Mouse (Mus musculus) CD4-positive, CD25-positive, alpha-beta regulatory T cell, adult 2 months (primary cell): ENCODE results near the gene Gm10799.
A peak's percentile ranks its signal among the peaks of the same experiment; 100 is the strongest.
"Not testable (repeated sequence)": the region's sequence is repeated elsewhere in the genome, so short reads cannot be mapped to it uniquely, and the experiment has no call there.

Experiments
- DNase-seq: peaks from one replicate; pipeline ENCODE4 v3.0.0-alpha.2; 2012; ENCODE audit warnings: low read depth, low spot score

The Gm10799 gene

GRCm38 (mm10) chr2:104065526-104065925 lies 2.8 kb downstream of the Gm10799 start, which contains the start of gene Gm10912:
Gene Gm10912 (plus strand): TSS chr2:104065826.
- not testable (repeated sequence) for DNase-seq

- DNase-seq, result no peak
Measured at GRCm38 (mm10) chr2:104064152-104064551, 4.2 kb downstream of the Gm10799 start.

DNA sequence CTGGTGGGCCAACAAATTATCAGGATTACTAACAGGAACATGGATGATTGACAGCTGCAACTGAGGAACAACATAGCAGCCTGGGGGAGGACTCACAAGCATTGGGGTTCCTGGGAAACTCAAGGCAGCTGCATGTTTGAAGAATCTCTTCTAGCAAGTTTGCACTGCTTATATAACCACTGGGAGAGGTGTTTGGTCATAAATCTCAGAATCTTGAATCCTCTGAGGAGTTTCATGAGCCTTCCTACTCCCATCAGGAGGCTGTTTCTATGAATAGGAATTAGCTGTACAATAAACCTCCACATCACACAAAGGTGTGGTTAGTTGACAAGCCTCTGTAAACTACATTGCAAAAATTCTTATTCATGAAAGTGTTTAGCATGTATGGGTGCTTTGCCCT lies 5.7 kb downstream of the Gm10799 start:
- DNase-seq, result no peak

- DNase-seq, result no peak
Measured at GRCm38 (mm10) chr2:104060996-104061395, 7.4 kb downstream of the Gm10799 start.

- DNase-seq, result no peak
Measured at GRCm38 (mm10) chr2:104059786-104060185, 8.6 kb downstream of the Gm10799 start.

DNA sequence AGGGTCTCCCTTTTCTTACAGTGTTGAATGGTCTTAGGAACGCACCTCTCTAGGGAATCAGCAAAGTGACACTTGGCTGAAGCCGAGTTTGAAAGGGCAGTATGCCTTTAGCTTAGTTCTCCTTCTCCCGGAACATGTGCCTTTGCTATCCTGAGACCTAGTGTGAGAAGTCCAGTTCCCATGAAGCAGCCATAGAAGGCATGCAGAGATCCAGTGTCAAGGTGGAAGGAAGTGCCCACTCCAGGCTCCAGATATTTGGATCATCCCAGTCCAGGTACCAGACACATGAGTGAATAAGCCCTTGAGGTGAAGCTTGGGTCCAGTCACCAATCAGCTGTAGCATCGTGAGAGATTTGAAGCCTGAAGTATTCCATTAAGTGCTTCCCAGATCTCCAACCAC lies 9.4 kb downstream of the Gm10799 start:
- no peak for DNase-seq

GRCm38 (mm10) chr2:104058381-104058780 lies 10.0 kb downstream of the Gm10799 start:
- DNase-seq, result no peak

GRCm38 (mm10) chr2:104044479-104045080 lies 23.8 kb downstream of the Gm10799 start:
- DNase-seq, result no peak

- DNase-seq, result no peak
Measured at GRCm38 (mm10) chr2:104043624-104044478, 24.5 kb downstream of the Gm10799 start.

DNA sequence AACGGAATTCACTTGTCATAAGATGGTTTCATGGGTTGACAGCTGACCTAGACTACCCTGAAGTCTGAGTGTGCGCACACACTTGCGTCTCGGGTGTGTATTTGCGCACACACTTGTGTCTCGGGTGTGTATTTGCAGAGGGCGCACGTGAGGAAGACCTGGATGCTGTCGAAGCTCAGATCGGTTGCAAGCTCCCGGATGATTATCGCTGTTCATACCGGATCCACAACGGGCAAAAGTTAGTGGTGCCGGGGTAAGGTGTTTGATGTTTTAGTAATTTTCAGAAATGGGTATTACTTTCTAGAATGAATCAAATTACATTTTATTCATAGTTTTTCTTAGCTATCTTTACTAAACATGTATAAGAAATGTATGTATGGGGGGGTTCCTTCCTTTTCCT lies 25.6 kb downstream of the Gm10799 start:
- DNase-seq, result no peak

DNA sequence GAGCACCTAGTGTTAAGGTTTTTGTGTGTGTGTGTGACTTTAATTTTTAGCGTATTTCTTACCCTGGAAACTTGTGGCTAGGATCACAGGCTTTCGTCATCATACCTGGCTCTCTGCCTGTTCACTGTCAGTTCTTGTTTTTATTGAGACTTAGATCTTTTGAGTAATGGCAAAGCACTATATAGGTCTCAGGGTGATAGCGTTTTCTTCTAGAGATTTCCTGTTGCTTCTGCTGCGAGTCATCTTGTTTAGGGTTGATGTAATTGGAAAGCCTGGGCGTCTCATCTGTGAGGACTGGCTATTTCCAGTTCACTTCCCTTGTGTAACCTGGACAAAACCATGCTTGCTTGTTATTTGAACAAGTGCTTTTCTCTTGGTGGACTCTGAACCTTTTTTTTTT lies 26.7 kb downstream of the Gm10799 start:
- peak; percentile 12 for DNase-seq

- DNase-seq, result no peak
Measured at GRCm38 (mm10) chr2:104038236-104038635, 30.1 kb downstream of the Gm10799 start.

- DNase-seq, result no peak
Measured at GRCm38 (mm10) chr2:104036316-104036715, 32.0 kb downstream of the Gm10799 start.

- no peak for DNase-seq
Measured at GRCm38 (mm10) chr2:104035595-104035994, 32.8 kb downstream of the Gm10799 start.

DNA sequence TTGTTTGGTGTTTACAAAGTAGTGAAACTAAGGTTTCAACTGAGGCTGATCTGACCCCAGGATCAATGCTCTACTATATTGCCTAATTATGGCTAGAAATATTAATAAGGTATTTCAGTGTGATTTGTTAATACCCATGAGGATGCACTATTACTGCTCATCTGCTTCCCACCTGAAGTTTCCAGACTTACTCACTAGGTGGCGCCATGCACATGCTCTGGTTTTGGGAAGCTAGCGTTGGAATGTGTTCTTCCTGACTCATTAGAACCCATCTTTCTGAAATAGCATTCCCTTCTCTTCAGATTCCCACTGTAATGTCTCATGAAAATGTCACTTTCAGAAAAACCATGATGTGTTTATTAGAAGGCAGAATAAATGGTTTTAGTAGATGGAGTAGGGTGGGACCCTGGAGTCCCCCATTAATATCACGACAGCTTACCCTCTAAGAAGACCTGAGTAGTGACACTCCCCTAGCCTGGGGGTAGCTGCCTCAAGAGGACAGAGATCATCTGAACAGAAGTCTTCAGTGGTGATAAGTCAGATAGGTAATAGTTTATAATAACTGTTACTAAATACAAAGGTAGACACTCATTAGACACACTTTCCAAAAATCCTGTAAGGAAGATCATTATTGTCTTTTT lies 33.4 kb downstream of the Gm10799 start:
- DNase-seq, result peak; percentile 62

DNA sequence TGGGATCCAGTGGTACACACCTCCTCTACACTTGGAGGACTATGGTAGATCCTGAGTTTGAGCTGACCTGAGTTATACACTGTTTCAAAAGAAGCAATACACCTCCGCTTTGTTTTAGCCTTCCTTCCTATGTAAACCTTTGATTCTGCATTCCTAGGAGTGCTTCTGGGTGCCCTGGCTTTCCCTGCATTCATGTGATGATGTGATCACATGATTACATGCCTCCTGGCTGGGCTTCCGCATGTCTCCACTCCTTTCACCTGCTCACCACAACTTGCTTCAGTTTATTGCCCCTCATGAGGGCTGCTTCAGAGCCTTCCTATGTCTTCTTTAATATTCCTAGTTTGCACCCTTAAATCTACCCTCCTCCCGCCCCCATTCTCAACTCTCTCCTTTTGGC lies 36.3 kb downstream of the Gm10799 start:
- DNase-seq, result no peak

DNA sequence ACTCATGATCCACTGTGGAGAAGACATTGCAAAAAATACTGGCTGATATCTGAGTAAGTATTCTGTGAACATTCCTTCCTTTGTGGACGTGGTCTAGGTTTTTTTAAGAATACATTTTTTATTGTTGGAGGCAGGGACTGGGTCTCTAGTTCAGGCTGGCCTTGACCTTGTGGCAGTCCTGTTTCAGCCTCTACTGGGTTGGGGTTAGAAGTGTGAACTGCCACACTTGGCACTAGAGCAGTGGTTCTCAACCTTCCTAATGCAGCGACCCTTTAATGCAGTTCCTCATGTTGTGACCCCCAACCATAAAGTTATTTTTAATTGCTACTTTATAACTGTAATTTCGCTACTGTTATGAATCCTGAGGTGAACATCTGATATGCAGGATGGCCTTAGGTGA lies 38.0 kb downstream of the Gm10799 start:
- no peak for DNase-seq

DNA sequence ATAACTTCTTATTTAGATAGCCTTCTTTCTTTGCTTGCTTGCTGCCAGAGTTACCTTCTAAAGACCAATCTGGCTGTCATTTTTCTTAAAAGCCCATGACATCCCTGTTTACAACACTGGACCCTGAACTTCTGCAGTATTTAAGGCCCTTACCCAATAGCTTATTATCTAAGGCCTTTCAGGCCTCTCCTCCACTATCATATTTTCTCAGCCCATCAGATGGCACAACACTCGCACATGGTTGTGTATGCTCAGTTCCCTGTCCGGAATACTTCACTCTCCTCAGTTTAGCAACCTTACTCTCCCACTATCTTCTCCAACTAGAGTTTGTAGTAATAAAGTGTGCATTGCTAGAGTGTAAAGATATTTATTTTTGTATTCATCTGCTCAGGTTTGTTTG lies 39.3 kb downstream of the Gm10799 start:
- DNase-seq, result no peak

GRCm38 (mm10) chr2:104028139-104028723 lies 40.1 kb downstream of the Gm10799 start, which contains the start of gene 4931422A03Rik:
Gene 4931422A03Rik (minus strand): TSS chr2:104028361.
- no peak for DNase-seq

DNA sequence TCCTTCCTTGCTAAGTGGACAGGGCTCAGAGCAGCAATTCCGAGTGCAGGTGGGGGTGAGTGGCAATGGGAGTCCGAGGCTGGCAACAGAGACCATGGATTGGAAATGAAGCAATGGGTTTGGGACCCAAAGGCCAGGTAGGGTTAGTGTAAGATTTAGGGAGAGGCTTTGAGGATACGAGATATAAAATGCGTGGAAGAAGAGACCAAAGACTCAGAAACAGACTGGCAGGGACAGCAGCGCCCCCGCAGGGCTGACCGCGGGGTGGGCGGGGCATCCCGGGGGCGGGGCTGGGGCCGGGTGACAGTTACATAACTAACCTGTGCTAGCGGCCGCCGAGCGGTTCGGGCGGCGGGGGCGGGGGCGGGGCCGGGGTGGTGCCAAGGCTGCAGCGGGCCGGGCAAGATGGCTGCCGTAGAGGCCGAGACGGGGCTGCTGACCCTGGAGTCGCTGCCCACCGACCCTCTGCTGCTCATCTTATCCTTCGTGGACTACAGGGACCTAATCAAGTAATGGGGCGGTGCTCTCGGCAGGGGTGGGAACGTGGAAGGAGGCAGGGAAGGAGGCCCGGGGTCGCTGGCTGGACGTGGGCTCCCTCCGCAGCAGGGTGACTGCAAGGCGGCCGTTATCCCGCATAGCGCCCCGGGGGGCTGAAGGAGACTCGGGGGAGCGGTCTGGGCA lies 40.8 kb downstream of the Gm10799 start, which contains the start of gene Fbxo3:
Gene Fbxo3, plus strand, starts transcription at position 264 of the 681 bp plus-strand sequence.
- DNase-seq, result peak; percentile 87

- DNase-seq, result no peak
Measured at GRCm38 (mm10) chr2:104024656-104025055, 43.7 kb downstream of the Gm10799 start.
